Mouse (Mus musculus): Measurements from ENCODE around the gene Zdhhc12. TPM values are rescaled to one million over a fixed set of nuclear protein-coding genes. Genes with fewer than 3 reads are reported as not detected.
"Not testable (repeated sequence)": the region's sequence is repeated elsewhere in the genome, so short reads cannot be mapped to it uniquely, and the experiment has no call there.

The Zdhhc12 gene
- polyA plus RNA-seq, 1 experiment: 1.6 TPM

DNA sequence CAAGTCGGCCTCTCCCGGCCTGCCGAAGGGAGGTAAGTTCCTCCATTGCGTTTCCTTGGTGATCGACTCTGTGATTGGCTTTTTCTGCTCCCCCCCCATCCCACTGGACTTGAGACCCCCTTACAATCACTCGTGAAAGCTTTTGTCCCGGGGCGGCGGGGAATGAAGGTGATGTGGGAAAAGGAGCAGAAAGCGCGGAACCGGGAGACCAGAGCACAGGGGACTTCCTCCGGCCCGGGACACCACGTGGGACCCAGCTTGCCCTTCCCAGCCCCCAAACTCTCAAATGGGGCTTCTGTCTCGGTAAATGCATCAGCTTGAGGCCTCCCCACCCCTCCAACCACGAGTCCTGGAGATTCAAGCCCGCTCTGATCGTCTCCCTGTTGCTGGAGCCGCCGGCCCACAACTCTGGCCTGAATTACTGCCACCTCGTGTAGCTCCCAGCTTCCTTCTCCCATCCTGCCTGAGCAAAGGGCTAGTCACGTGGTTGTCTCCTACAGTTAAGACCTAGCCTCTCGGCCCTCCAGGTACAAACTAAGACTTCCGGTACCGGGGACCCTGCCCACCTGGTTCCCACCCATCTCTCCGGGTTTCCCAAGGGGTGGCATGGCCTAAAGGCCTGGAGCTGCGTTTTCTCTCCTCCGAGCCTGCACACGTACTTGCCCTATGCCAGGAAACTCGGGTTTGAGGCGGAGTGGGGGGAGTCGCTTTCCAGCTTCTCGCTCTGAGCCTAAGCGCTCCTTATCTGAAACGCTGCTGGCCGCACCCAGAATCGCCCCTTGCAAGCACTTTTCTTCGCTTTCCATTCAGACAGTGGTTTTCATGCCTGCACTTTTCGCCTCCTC, 31.0 kb downstream of the Zdhhc12 start:
- H3K4me1 ChIP-seq (ENCODE audit: control insufficient read depth): peaks cover 59% of the 10 kb centered on the region
- TF ChIP-seq GATA1 (IDR thresholded peaks at IDR 0.05; ENCODE audit: low read length) (peak; percentile 77), TAL1 (IDR thresholded peaks at IDR 0.05; ENCODE audit: low read length) (no peak)
- H3K4me3 ChIP-seq (replicated peaks): peak overlapping the region; percentile 75
- peaks cover 4% of the 10 kb centered on the region for H3K27me3 ChIP-seq (ENCODE audit: control insufficient read depth)
- no peaks in the 10 kb centered on the region for H3K36me3 ChIP-seq (ENCODE audit: control insufficient read depth)
- H3K9me3 ChIP-seq (ENCODE audit: control insufficient read depth, low read length): no peaks in the 10 kb centered on the region

GRCm38 (mm10) chr2:30061215-30062166, 32.0 kb downstream of the Zdhhc12 start:
- Histone ChIP-seq H3K36me3 (ENCODE audit: control insufficient read depth) (no peaks in the 10 kb centered on the region), H3K4me3 (replicated peaks) (peak overlapping the region; percentile 75), H3K9me3 (ENCODE audit: control insufficient read depth, low read length) (no peaks in the 10 kb centered on the region), H3K4me1 (ENCODE audit: control insufficient read depth) (peaks cover 63% of the 10 kb centered on the region), H3K27me3 (ENCODE audit: control insufficient read depth) (peaks cover 4% of the 10 kb centered on the region)
- no peak for TF ChIP-seq GATA1 (IDR thresholded peaks at IDR 0.05; ENCODE audit: low read length)
- TF ChIP-seq TAL1 (IDR thresholded peaks at IDR 0.05; ENCODE audit: low read length): no peak

- Histone ChIP-seq H3K4me1 (ENCODE audit: control insufficient read depth) (peaks cover 38% of the 10 kb centered on the region), H3K9me3 (ENCODE audit: control insufficient read depth, low read length) (no peaks in the 10 kb centered on the region), H3K4me3 (replicated peaks) (no peak overlapping the region), H3K27me3 (ENCODE audit: control insufficient read depth) (peaks cover 13% of the 10 kb centered on the region), H3K36me3 (ENCODE audit: control insufficient read depth) (no peaks in the 10 kb centered on the region)
- TF ChIP-seq TAL1 (IDR thresholded peaks at IDR 0.05; ENCODE audit: low read length) (no peak), GATA1 (IDR thresholded peaks at IDR 0.05; ENCODE audit: low read length) (no peak)
Observed at GRCm38 (mm10) chr2:30058418-30058817, 35.0 kb downstream of the Zdhhc12 start.

DNA sequence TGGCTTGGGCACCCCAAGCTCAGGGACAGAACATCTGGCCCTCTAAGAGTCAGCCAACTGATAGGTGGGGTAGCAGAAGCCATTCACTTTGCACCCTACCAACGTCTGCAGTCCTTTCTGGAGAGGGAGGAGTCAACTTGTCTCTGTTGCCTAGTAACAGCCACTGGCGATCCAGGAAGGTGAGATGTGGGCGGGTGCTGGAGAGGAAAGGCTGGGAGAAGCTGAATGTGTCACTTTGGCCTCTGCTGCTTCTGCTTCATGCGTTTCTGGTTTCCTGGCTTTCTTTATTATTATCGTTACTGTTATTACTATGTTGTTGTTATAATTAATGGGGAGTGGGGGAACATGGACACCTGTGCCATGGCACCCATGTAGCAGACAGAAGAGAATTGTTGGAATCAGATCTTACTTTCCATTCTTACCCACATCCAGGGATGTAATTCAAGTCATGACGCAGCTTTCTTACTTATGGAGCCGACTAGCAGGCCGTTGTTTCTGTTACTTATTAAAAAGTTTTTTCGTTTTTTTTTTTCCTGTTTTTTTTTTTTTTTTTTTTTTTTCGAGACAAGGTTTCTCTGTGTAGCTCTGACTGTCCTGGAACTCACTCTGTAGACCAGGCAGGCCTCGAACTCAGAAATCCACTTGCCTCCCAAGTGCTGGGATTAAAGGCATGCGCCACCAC, 36.1 kb downstream of the Zdhhc12 start, which contains the start of gene Set:
Set (plus strand) TSS at position 156 of the 682 bp plus-strand sequence.
- Histone ChIP-seq H3K4me3 (replicated peaks) (no peak within 1 kb of the TSS), H3K27me3 (ENCODE audit: control insufficient read depth) (peaks cover 17% of the 10 kb centered on the region), H3K9me3 (ENCODE audit: control insufficient read depth, low read length) (no peaks in the 10 kb centered on the region), H3K4me1 (ENCODE audit: control insufficient read depth) (peaks cover 27% of the 10 kb centered on the region), H3K36me3 (ENCODE audit: control insufficient read depth) (no peaks in the 10 kb centered on the region)
- TF ChIP-seq GATA1 (IDR thresholded peaks at IDR 0.05; ENCODE audit: low read length): no peak
- no peak for TF ChIP-seq TAL1 (IDR thresholded peaks at IDR 0.05; ENCODE audit: low read length)

GRCm38 (mm10) chr2:30056736-30057135, 36.7 kb downstream of the Zdhhc12 start:
- H3K27me3 ChIP-seq (ENCODE audit: control insufficient read depth): peaks cover 16% of the 10 kb centered on the region
- TF ChIP-seq TAL1 (IDR thresholded peaks at IDR 0.05; ENCODE audit: low read length) (no peak), GATA1 (IDR thresholded peaks at IDR 0.05; ENCODE audit: low read length) (no peak)
- H3K4me3 ChIP-seq (replicated peaks): no peak overlapping the region
- H3K9me3 ChIP-seq (ENCODE audit: control insufficient read depth, low read length): no peaks in the 10 kb centered on the region
- no peaks in the 10 kb centered on the region for H3K36me3 ChIP-seq (ENCODE audit: control insufficient read depth)
- peaks cover 21% of the 10 kb centered on the region for H3K4me1 ChIP-seq (ENCODE audit: control insufficient read depth)

- H3K4me3 ChIP-seq (replicated peaks); H3K9me3 ChIP-seq (ENCODE audit: control insufficient read depth, low read length); H3K36me3 ChIP-seq (ENCODE audit: control insufficient read depth): not testable (repeated sequence)
- H3K4me1 ChIP-seq (ENCODE audit: control insufficient read depth): peaks cover 12% of the 10 kb centered on the region
- H3K27me3 ChIP-seq (ENCODE audit: control insufficient read depth): peaks cover 13% of the 10 kb centered on the region
Observed at GRCm38 (mm10) chr2:30055310-30055709, 38.1 kb downstream of the Zdhhc12 start.

GRCm38 (mm10) chr2:30051992-30052761, 41.3 kb downstream of the Zdhhc12 start:
- TF ChIP-seq GATA1 (IDR thresholded peaks at IDR 0.05; ENCODE audit: low read length) (no peak), TAL1 (IDR thresholded peaks at IDR 0.05; ENCODE audit: low read length) (no peak)

DNA sequence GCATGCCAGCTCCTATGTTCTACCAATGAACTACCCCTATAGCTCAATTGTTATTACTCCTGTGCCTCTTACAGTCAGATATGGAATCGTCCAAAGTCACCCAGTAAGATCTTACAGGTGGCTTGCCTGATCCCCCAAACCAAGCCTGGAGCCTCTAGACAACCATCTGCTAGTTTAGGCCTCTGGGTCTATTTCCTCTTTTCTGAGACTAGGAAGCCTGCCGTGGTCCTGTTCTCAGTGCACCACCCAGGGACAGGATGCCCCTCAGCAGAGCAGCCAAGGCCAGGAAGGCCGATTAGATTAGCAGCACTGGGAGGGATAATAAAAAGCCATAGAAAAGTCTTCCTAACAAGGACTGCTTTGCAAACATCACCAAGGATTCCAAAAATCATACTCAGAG, 43.6 kb downstream of the Zdhhc12 start:
- Histone ChIP-seq H3K36me3 (ENCODE audit: control insufficient read depth) (peaks cover 3% of the 10 kb centered on the region), H3K9me3 (ENCODE audit: control insufficient read depth, low read length) (no peaks in the 10 kb centered on the region), H3K4me1 (ENCODE audit: control insufficient read depth) (peaks cover 26% of the 10 kb centered on the region), H3K4me3 (replicated peaks) (no peak overlapping the region), H3K27me3 (ENCODE audit: control insufficient read depth) (peaks cover 13% of the 10 kb centered on the region)
- TF ChIP-seq TAL1 (IDR thresholded peaks at IDR 0.05; ENCODE audit: low read length) (no peak), GATA1 (IDR thresholded peaks at IDR 0.05; ENCODE audit: low read length) (no peak)

More at GRCm38 (mm10) chr2:30051992-30052761, 41.3 kb downstream of the Zdhhc12 start:
- H3K36me3 ChIP-seq (ENCODE audit: control insufficient read depth): no peaks in the 10 kb centered on the region
- H3K27me3 ChIP-seq (ENCODE audit: control insufficient read depth): peaks cover 13% of the 10 kb centered on the region
- no peaks in the 10 kb centered on the region for H3K9me3 ChIP-seq (ENCODE audit: control insufficient read depth, low read length)
- peaks cover 30% of the 10 kb centered on the region for H3K4me1 ChIP-seq (ENCODE audit: control insufficient read depth)
- H3K4me3 ChIP-seq (replicated peaks): no peak overlapping the region
